ENCODE assay signal across 8 mouse cellular contexts in the genomic region with DNA sequence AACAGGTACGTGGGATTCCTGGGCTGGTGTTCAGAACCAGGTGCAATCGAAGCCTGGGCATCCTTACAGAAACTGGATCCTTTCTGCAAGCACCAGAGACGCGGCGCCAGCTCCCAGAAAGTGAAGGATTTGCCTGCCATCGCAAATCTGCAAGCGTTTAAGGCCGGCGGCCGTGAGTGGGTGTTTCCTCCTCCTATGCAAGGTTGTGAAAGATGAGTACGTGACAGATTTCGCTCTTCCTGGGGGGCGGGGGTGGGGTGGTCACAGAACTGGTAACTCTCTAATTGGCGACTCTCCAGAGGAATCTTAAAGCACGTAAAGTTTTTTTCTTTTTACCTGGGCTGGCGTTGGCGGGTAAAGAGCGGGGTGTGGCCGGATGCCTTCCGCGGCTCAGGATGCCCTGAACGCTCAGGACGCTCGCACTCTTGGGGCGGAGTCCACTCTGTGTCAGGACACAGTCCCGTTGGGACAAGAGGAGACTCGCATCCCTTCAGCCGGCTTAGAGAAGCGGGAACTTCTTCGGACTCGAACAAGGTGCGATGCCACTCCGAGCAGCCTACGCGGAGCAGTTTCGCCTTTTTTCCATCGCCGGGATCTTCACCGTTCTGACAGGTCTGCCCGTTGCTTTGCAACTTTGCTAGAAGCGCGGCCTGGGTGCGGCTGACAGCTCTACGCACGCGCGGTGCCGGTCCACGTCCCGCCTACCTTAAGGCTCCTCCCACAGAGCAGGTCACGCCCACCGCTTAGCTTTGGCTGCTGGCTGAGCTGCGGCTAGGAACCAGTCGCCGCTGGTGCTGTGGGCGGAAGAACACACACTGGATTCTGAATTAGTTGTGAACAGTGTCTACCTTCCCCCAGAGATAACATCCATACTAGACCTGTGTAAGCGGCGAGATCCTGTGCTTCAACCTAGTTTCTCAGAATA.
DNase-seq lines count a peak whose midpoint lies in the region; ATAC-seq and TF ChIP-seq lines count a peak whose summit lies in the region.

No protein-coding gene starts in this region.

- peak; percentile 76 for DNase-seq in ES-E14 (ENCODE audit: low read depth, low spot score)
- DNase-seq in cerebellum, adult 18-20 months: peak; percentile 79 to 87
- DNase-seq in heart, postnatal 36 days: peak; percentile 90 to 93
- peak; percentile 82 to 85 for DNase-seq in layer of hippocampus, adult 8-10 months (ENCODE audit: low spot score in 2 of 2)
- peak; percentile 84 for DNase-seq in ovary, adult 18-20 months (ENCODE audit: low spot score)
- peak; percentile 95 for DNase-seq in thymus, postnatal 0 days (ENCODE audit: low spot score)

- H3K27me3 ChIP-seq in forebrain, embryonic 16.5 days (replicated peaks; ENCODE audit: control insufficient read depth, insufficient read depth, low read length): no peaks in the 10 kb centered on the region
- no peaks in the 10 kb centered on the region for H3K27me3 ChIP-seq in lung, embryonic 15.5 days

- peak overlapping the region; percentile 94 for H3K4me2 ChIP-seq in forebrain, embryonic 16.5 days (ENCODE audit: low read length)
- peak overlapping the region; percentile 69 for H3K4me2 ChIP-seq in lung, embryonic 15.5 days

- WGBS in forebrain, embryonic 16.5 days: under 1% methylated on average over 58 of the region's 58 CpGs
- WGBS in lung, embryonic 15.5 days: under 1% methylated on average over 58 of the region's 58 CpGs

- intact Hi-C loops in heart, postnatal 36 days (cut with DNase I): loop anchor here (1.0 to 10.0 kb wide), 3 partner anchors 204 to 1230 kb away; no protein-coding TSS in a partner anchor

- H3K4me3 ChIP-seq in ES-E14 (ENCODE audit: insufficient read depth in 1 of 2, low read depth in 1 of 2, low read length in 2 of 2, poor library complexity in 1 of 2, severe bottlenecking in 1 of 2): peak overlapping the region; percentile 65 to 89
- peak overlapping the region; percentile 73 for H3K4me3 ChIP-seq in forebrain, embryonic 16.5 days (replicated peaks; ENCODE audit: low read length)
- H3K4me3 ChIP-seq in lung, embryonic 15.5 days: peak overlapping the region; percentile 78

- in situ Hi-C loops in ES-E14 (cut with MboI; ENCODE audit: low sequenced_read_pairs in 2 of 2, unreplicated experiment in 2 of 2): loop anchor here (10.0 to 25.0 kb wide), 3 partner anchors 198 to 470 kb away; no protein-coding TSS in a partner anchor

- ATAC-seq in forebrain, embryonic 16.5 days: peak; percentile 95
- peak; percentile 96 for ATAC-seq in lung, embryonic 15.5 days (ENCODE audit: borderline replicate concordance, extremely low read depth, low FRiP score, low TSS enrichment)

- H3K9me3 ChIP-seq in ES-E14 (ENCODE audit: control insufficient read depth, insufficient read depth, low read depth, low read length): no peaks in the 10 kb centered on the region
- no peaks in the 10 kb centered on the region for H3K9me3 ChIP-seq in forebrain, embryonic 16.5 days (ENCODE audit: control insufficient read depth, low read length)
- no peaks in the 10 kb centered on the region for H3K9me3 ChIP-seq in lung, embryonic 15.5 days

- 0 out of 4 replicates have a peak, but pooled peaks cover 0 to 3% of the 10 kb centered on the region in 2 experiments for H3K4me1 ChIP-seq in ES-E14 (ENCODE audit: control insufficient read depth in 2 of 2, insufficient read depth in 2 of 2, low read length in 2 of 2, poor library complexity in 1 of 2)
- peaks cover 15% of the 10 kb centered on the region for H3K4me1 ChIP-seq in forebrain, embryonic 16.5 days (replicated peaks; ENCODE audit: control insufficient read depth, insufficient read depth, low read length)
- H3K4me1 ChIP-seq in lung, embryonic 15.5 days: peaks cover 11% of the 10 kb centered on the region

- no peak overlapping the region for H3K27ac ChIP-seq in ES-E14 (ENCODE audit: insufficient read depth, low read depth, low read length, poor library complexity, severe bottlenecking)
- H3K27ac ChIP-seq in forebrain, embryonic 16.5 days (ENCODE audit: low read length): no peak overlapping the region
- peak overlapping the region; percentile 67 for H3K27ac ChIP-seq in lung, embryonic 15.5 days

- no peak overlapping the region for H3K9ac ChIP-seq in ES-E14 (ENCODE audit: insufficient read depth, low read depth, low read length, poor library complexity, severe bottlenecking)
- peak overlapping the region; percentile 50 for H3K9ac ChIP-seq in forebrain, embryonic 16.5 days (replicated peaks; ENCODE audit: low read depth, low read length)
- peak overlapping the region; percentile 58 for H3K9ac ChIP-seq in lung, embryonic 15.5 days

- H3K36me3 ChIP-seq in ES-E14 (ENCODE audit: control insufficient read depth, insufficient read depth, low read length, poor library complexity, severe bottlenecking): no peaks in the 10 kb centered on the region
- no peaks in the 10 kb centered on the region for H3K36me3 ChIP-seq in forebrain, embryonic 16.5 days (ENCODE audit: control insufficient read depth, insufficient read depth)
- H3K36me3 ChIP-seq in lung, embryonic 15.5 days: no peaks in the 10 kb centered on the region

TF ChIP-seq in ES-E14, 5 proteins besides CTCF, POLR2A, EP300 and RAD21:
- no peak for TF ChIP-seq HCFC1 (IDR thresholded peaks at IDR 0.05; ENCODE audit: borderline replicate concordance, insufficient read depth, low read length)
- no peak for TF ChIP-seq ZNF384 (IDR thresholded peaks at IDR 0.05; ENCODE audit: low read depth, low read length)
- TF ChIP-seq ZC3H11A (IDR thresholded peaks at IDR 0.05; ENCODE audit: borderline replicate concordance, low read depth, low read length): no peak
- no peak for TF ChIP-seq CHD2 (IDR thresholded peaks at IDR 0.05; ENCODE audit: low read depth, low read length)
- TF ChIP-seq MAFK (IDR thresholded peaks at IDR 0.05; ENCODE audit: insufficient read depth, low read depth, low read length): no peak
